Mouse (Mus musculus): ENCODE results near the gene Brd7. TPM values are rescaled to one million over a fixed set of nuclear protein-coding genes. Genes with fewer than 3 reads are reported as not detected.

Brd7 gene
- polyA plus RNA-seq, 1 experiment from 2014 or later = 72.2 TPM

DNA sequence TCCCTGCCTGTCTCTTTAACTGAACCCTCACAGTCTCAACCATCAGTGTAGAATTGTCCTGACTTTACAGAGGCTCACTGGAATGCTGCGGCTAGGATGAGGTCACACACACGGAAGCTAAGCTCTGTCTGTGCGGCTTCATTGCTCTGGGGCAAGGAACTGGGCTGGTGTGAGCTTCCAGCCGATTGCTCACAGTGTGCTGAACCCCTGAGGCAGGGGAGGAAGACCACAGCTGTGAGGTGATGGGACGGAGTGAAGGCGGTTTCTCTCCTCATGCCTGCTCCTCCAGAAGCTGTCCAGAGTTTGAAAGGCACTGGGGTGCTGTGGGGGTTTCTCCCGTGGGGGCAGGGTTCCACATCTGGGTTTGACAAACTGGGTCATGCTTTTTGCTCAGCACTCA is 77.3 kb downstream of the Brd7 start:
- Histone ChIP-seq H3K27me3 (replicated peaks; ENCODE audit: control insufficient read depth, insufficient read depth, low read length) (no peaks in the 10 kb centered on the region), H3K27ac (ENCODE audit: low read length) (no peak overlapping the region), H3K4me3 (replicated peaks; ENCODE audit: low read length) (no peak overlapping the region), H3K9ac (replicated peaks; ENCODE audit: low read depth, low read length) (no peak overlapping the region), H3K4me1 (replicated peaks; ENCODE audit: control insufficient read depth, insufficient read depth, low read length) (no peaks in the 10 kb centered on the region), H3K36me3 (ENCODE audit: control insufficient read depth, insufficient read depth) (no peaks in the 10 kb centered on the region), H3K9me3 (ENCODE audit: control insufficient read depth, low read length) (no peaks in the 10 kb centered on the region), H3K4me2 (ENCODE audit: low read length) (no peak overlapping the region)
- 59% methylated on average over 7 of the region's 7 CpGs for WGBS
- no peak for ATAC-seq

DNA sequence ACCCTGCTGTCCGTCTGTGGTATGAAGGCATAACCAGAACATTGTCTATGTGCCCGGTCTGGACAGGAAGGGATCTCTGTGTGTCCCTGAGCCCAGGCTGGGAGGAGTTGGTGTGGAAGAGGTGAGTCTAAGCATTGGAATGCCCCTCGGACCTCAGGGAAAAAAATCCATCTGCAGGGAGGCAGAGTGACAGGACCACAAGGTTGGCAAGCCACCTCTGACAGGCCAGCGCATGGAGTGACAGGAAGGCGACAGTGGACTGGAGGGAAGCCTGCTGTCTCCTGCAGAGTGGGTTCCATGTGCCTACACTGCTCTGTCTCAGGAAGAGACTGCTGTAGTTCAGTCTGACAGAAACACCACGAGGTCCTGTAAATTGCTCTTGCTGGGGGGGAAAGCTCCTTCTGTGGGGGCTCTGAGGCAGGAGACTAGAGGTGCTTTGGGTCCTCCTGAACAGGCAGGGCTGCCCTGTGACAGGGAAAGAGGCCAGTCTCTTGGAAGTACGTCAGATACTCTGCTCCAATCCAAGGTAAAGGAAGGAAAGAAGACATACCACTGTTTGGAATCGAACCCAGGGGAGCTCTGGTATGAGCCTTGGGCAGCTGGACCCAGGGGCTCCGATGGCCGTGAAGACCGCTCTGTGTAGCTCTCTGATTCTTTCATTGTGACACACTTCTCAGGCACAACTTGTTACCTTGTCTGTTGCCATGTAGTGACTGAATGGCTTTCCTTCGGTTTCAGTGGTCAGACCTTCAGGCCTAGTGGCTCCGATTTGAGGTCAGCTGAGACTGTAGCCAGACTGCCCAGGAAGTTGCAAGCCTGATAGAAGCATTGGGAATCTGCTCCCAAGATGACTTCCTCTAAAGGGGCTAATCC is 78.5 kb downstream of the Brd7 start:
- H3K27ac ChIP-seq (ENCODE audit: low read length) = no peak overlapping the region
- no peak overlapping the region for H3K4me3 ChIP-seq (replicated peaks; ENCODE audit: low read length)
- H3K4me2 ChIP-seq (ENCODE audit: low read length) = no peak overlapping the region
- no peaks in the 10 kb centered on the region for H3K36me3 ChIP-seq (ENCODE audit: control insufficient read depth, insufficient read depth)
- H3K27me3 ChIP-seq (replicated peaks; ENCODE audit: control insufficient read depth, insufficient read depth, low read length) = no peaks in the 10 kb centered on the region
- no peak overlapping the region for H3K9ac ChIP-seq (replicated peaks; ENCODE audit: low read depth, low read length)
- H3K9me3 ChIP-seq (ENCODE audit: control insufficient read depth, low read length) = no peaks in the 10 kb centered on the region
- H3K4me1 ChIP-seq (replicated peaks; ENCODE audit: control insufficient read depth, insufficient read depth, low read length) = no peaks in the 10 kb centered on the region
- 84% methylated on average over 13 of the region's 13 CpGs for whole genome bisulfite sequencing
- ATAC-seq = no peak

DNA sequence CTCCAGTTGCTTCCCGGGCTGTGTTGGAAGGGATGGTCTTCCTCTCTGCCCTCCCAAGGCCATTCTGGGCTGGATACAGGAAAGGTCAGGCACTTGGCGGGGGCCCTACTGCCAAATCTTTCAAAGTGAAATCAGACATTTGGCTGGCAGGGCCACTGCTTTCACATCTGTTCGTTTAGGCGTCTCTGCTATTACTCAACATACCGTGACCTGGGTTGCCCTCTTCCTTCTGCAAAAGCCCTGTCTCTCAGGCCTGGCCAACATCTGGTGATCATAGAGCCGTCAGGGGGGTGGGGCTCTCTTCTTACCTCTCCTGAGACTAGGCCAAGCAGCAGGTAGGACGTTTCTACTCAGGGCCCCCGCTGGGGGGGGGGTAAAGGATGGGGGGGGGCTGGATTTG is 79.3 kb downstream of the Brd7 start:
- Histone ChIP-seq H3K27me3 (replicated peaks; ENCODE audit: control insufficient read depth, insufficient read depth, low read length) (no peaks in the 10 kb centered on the region), H3K4me1 (replicated peaks; ENCODE audit: control insufficient read depth, insufficient read depth, low read length) (no peaks in the 10 kb centered on the region), H3K4me2 (ENCODE audit: low read length) (no peak overlapping the region), H3K4me3 (replicated peaks; ENCODE audit: low read length) (no peak overlapping the region), H3K9ac (replicated peaks; ENCODE audit: low read depth, low read length) (no peak overlapping the region), H3K27ac (ENCODE audit: low read length) (no peak overlapping the region), H3K36me3 (ENCODE audit: control insufficient read depth, insufficient read depth) (no peaks in the 10 kb centered on the region), H3K9me3 (ENCODE audit: control insufficient read depth, low read length) (no peaks in the 10 kb centered on the region)
- ATAC-seq = no peak
- WGBS = 70% methylated on average over 8 of the region's 8 CpGs

Other genes starting within 250 kb of the Brd7 start
- gene Cnep1r1, start 243.4 kb downstream of the Brd7 start, polyA plus RNA-seq (2015; fragmentation: Nextera tagmentation; extraction: Ambion mirVana) = 48.7 and 53.8 TPM in 2 replicates
- 40.3 and 41.8 TPM in 2 replicates for gene Heatr3, start 224.3 kb downstream of the Brd7 start, polyA plus RNA-seq (2015; fragmentation: Nextera tagmentation; extraction: Ambion mirVana)
- 9.3 and 11.1 TPM in 2 replicates for gene Tent4b, start 163.0 kb downstream of the Brd7 start, polyA plus RNA-seq (2015; fragmentation: Nextera tagmentation; extraction: Ambion mirVana)
- 2.1 TPM in 2 replicates for gene Adcy7, start 89.8 kb downstream of the Brd7 start, polyA plus RNA-seq (2015; fragmentation: Nextera tagmentation; extraction: Ambion mirVana)
- gene Nkd1, start 159.2 kb upstream of the Brd7 start, polyA plus RNA-seq (2015; fragmentation: Nextera tagmentation; extraction: Ambion mirVana) = 28.3 and 28.5 TPM in 2 replicates

All from forebrain, embryonic 16.5 days (tissue).